Mouse (Mus musculus): ENCODE measurements around the gene Nek7. TPM values are rescaled to one million over a fixed set of nuclear protein-coding genes. Genes with fewer than 3 reads are reported as not detected.

Gene Nek7
- polyA plus RNA-seq, 1 experiment: 21.5 TPM

- no peak overlapping the region for H3K4me3 ChIP-seq (replicated peaks; ENCODE audit: insufficient read depth, low read depth, low read length)
- H3K27ac ChIP-seq (ENCODE audit: insufficient read depth, low read length): no peak overlapping the region
- no peak for DNase-seq
- no peaks in the 10 kb centered on the region for H3K4me1 ChIP-seq (ENCODE audit: control insufficient read depth, insufficient read depth, low read length)
- H3K27me3 ChIP-seq (ENCODE audit: control insufficient read depth, insufficient read depth, low read length): no peaks in the 10 kb centered on the region
- WGBS: 77% methylated on average over 4 of the region's 4 CpGs
- TF ChIP-seq POLR2A (IDR thresholded peaks at IDR 0.05; ENCODE audit: borderline replicate concordance, insufficient read depth, low read length) (no peak), CTCF (IDR thresholded peaks at IDR 0.05; ENCODE audit: borderline replicate concordance, insufficient read depth, low read depth, low read length) (no peak)
Observed at GRCm38 (mm10) chr1:138628919-138629318, 9.0 kb upstream of the Nek7 start.

- no peak for TF ChIP-seq CTCF (IDR thresholded peaks at IDR 0.05; ENCODE audit: borderline replicate concordance, insufficient read depth, low read depth, low read length)
- TF ChIP-seq POLR2A (IDR thresholded peaks at IDR 0.05; ENCODE audit: borderline replicate concordance, insufficient read depth, low read length): no peak
Observed at GRCm38 (mm10) chr1:138628486-138628885, 8.5 kb upstream of the Nek7 start.

GRCm38 (mm10) chr1:138627804-138628203, 7.9 kb upstream of the Nek7 start:
- no peaks in the 10 kb centered on the region for H3K27me3 ChIP-seq (ENCODE audit: control insufficient read depth, insufficient read depth, low read length)
- no peak overlapping the region for H3K4me3 ChIP-seq (replicated peaks; ENCODE audit: insufficient read depth, low read depth, low read length)
- 85% methylated on average over 3 of the region's 3 CpGs for WGBS
- no peak for DNase-seq
- no peaks in the 10 kb centered on the region for H3K4me1 ChIP-seq (ENCODE audit: control insufficient read depth, insufficient read depth, low read length)
- TF ChIP-seq POLR2A (IDR thresholded peaks at IDR 0.05; ENCODE audit: borderline replicate concordance, insufficient read depth, low read length) (no peak), CTCF (IDR thresholded peaks at IDR 0.05; ENCODE audit: borderline replicate concordance, insufficient read depth, low read depth, low read length) (no peak)
- no peak overlapping the region for H3K27ac ChIP-seq (ENCODE audit: insufficient read depth, low read length)

More at GRCm38 (mm10) chr1:138628486-138628885, 8.5 kb upstream of the Nek7 start:
- Histone ChIP-seq H3K27me3 (ENCODE audit: control insufficient read depth, insufficient read depth, low read length) (no peaks in the 10 kb centered on the region), H3K4me1 (ENCODE audit: control insufficient read depth, insufficient read depth, low read length) (no peaks in the 10 kb centered on the region), H3K27ac (ENCODE audit: insufficient read depth, low read length) (no peak overlapping the region), H3K4me3 (replicated peaks; ENCODE audit: insufficient read depth, low read depth, low read length) (no peak overlapping the region)
- 79% methylated on average over 3 of the region's 3 CpGs for WGBS
- DNase-seq: no peak

- no peaks in the 10 kb centered on the region for H3K4me1 ChIP-seq (ENCODE audit: control insufficient read depth, insufficient read depth, low read length)
- 87% methylated on average over 3 of the region's 3 CpGs for WGBS
- H3K4me3 ChIP-seq (replicated peaks; ENCODE audit: insufficient read depth, low read depth, low read length): no peak overlapping the region
- TF ChIP-seq CTCF (IDR thresholded peaks at IDR 0.05; ENCODE audit: borderline replicate concordance, insufficient read depth, low read depth, low read length): no peak
- no peak for TF ChIP-seq POLR2A (IDR thresholded peaks at IDR 0.05; ENCODE audit: borderline replicate concordance, insufficient read depth, low read length)
- no peaks in the 10 kb centered on the region for H3K27me3 ChIP-seq (ENCODE audit: control insufficient read depth, insufficient read depth, low read length)
- H3K27ac ChIP-seq (ENCODE audit: insufficient read depth, low read length): no peak overlapping the region
- no peak for DNase-seq
Observed at GRCm38 (mm10) chr1:138626288-138626687, 6.3 kb upstream of the Nek7 start.

- Histone ChIP-seq H3K4me3 (replicated peaks; ENCODE audit: insufficient read depth, low read depth, low read length) (no peak overlapping the region), H3K4me1 (ENCODE audit: control insufficient read depth, insufficient read depth, low read length) (no peaks in the 10 kb centered on the region), H3K27ac (ENCODE audit: insufficient read depth, low read length) (no peak overlapping the region), H3K27me3 (ENCODE audit: control insufficient read depth, insufficient read depth, low read length) (no peaks in the 10 kb centered on the region; the same call in 1 of the 2 replicates)
- no peak for TF ChIP-seq POLR2A (IDR thresholded peaks at IDR 0.05; ENCODE audit: borderline replicate concordance, insufficient read depth, low read length)
- TF ChIP-seq CTCF (IDR thresholded peaks at IDR 0.05; ENCODE audit: borderline replicate concordance, insufficient read depth, low read depth, low read length): no peak
- DNase-seq: no peak
- 52% methylated on average over 1 of the region's 1 CpGs for WGBS
Observed at GRCm38 (mm10) chr1:138623870-138624269, 3.9 kb upstream of the Nek7 start.

- Histone ChIP-seq H3K4me3 (replicated peaks; ENCODE audit: insufficient read depth, low read depth, low read length) (no peak overlapping the region), H3K27ac (ENCODE audit: insufficient read depth, low read length) (no peak overlapping the region), H3K4me1 (ENCODE audit: control insufficient read depth, insufficient read depth, low read length) (no peaks in the 10 kb centered on the region), H3K27me3 (ENCODE audit: control insufficient read depth, insufficient read depth, low read length) (no peaks in the 10 kb centered on the region; the same call in 1 of the 2 replicates)
- WGBS: 75% methylated on average over 5 of the region's 5 CpGs
- TF ChIP-seq CTCF (IDR thresholded peaks at IDR 0.05; ENCODE audit: borderline replicate concordance, insufficient read depth, low read depth, low read length) (no peak), POLR2A (IDR thresholded peaks at IDR 0.05; ENCODE audit: borderline replicate concordance, insufficient read depth, low read length) (no peak)
- DNase-seq: no peak
Observed at GRCm38 (mm10) chr1:138622831-138623230, 2.9 kb upstream of the Nek7 start.

GRCm38 (mm10) chr1:138622431-138622830, 2.5 kb upstream of the Nek7 start:
- Histone ChIP-seq H3K4me1 (ENCODE audit: control insufficient read depth, insufficient read depth, low read length) (no peaks in the 10 kb centered on the region), H3K4me3 (replicated peaks; ENCODE audit: insufficient read depth, low read depth, low read length) (no peak overlapping the region), H3K27ac (ENCODE audit: insufficient read depth, low read length) (no peak overlapping the region), H3K27me3 (ENCODE audit: control insufficient read depth, insufficient read depth, low read length) (no peaks in the 10 kb centered on the region; the same call in 1 of the 2 replicates)
- no peak for DNase-seq
- WGBS: 25% methylated on average over 3 of the region's 3 CpGs
- TF ChIP-seq POLR2A (IDR thresholded peaks at IDR 0.05; ENCODE audit: borderline replicate concordance, insufficient read depth, low read length): no peak
- no peak for TF ChIP-seq CTCF (IDR thresholded peaks at IDR 0.05; ENCODE audit: borderline replicate concordance, insufficient read depth, low read depth, low read length)

- Histone ChIP-seq H3K27ac (ENCODE audit: insufficient read depth, low read length) (peak overlapping the region; percentile 35; the same call in 1 of the 2 replicates), H3K27me3 (ENCODE audit: control insufficient read depth, insufficient read depth, low read length) (no peaks in the 10 kb centered on the region; the same call in 1 of the 2 replicates), H3K4me3 (replicated peaks; ENCODE audit: insufficient read depth, low read depth, low read length) (peak overlapping the region; percentile 60), H3K4me1 (ENCODE audit: control insufficient read depth, insufficient read depth, low read length) (no peaks in the 10 kb centered on the region)
- under 1% methylated on average over 83 of the region's 83 CpGs for WGBS
- TF ChIP-seq CTCF (IDR thresholded peaks at IDR 0.05; ENCODE audit: borderline replicate concordance, insufficient read depth, low read depth, low read length) (no peak), POLR2A (IDR thresholded peaks at IDR 0.05; ENCODE audit: borderline replicate concordance, insufficient read depth, low read length) (no peak)
- DNase-seq: peak; percentile 91 to 95
Observed at GRCm38 (mm10) chr1:138619114-138619971, 598 bp downstream of the Nek7 start.
